Mouse (Mus musculus) thymus, adult 2 months (tissue): ENCODE results near the gene Nceh1. TPM values are rescaled to one million over a fixed set of nuclear protein-coding genes. Genes with fewer than 3 reads are reported as not detected.

ENCODE experiments used
- DNase-seq: peaks from one replicate; pipeline ENCODE4 v3.0.0; 2021
- H3K27ac ChIP-seq: fragments of 200-500 bp; 2 replicates; pipeline ENCODE4 v1.5.1; 2012; ENCODE audit warnings: low read length, control low read depth; ENCODE audit not compliant: control insufficient read depth, insufficient read depth
- H3K27me3 ChIP-seq: fragments of 200-500 bp; 2 replicates; pipeline ENCODE4 v1.6.1; 2012; ENCODE audit warnings: mild to moderate bottlenecking, low read length, moderate library complexity, mixed read lengths; ENCODE audit not compliant: control insufficient read depth, insufficient read depth
- H3K36me3 ChIP-seq: fragments of 200-500 bp; 2 replicates; pipeline ENCODE4 v1.6.1; 2012; ENCODE audit warnings: mild to moderate bottlenecking, low read length, moderate library complexity; ENCODE audit not compliant: control insufficient read depth, insufficient read depth
- H3K4me1 ChIP-seq: fragments of 200-500 bp; replicated peaks from 2 replicates; pipeline ENCODE4 v1.6.1; 2012; ENCODE audit warnings: low read length; ENCODE audit not compliant: control insufficient read depth, insufficient read depth
- H3K4me3 ChIP-seq: fragments of 200-500 bp; 2 replicates; pipeline ENCODE4 v1.5.1; 2012; ENCODE audit warnings: mild to moderate bottlenecking, low read length, control low read depth, moderate library complexity; ENCODE audit not compliant: control insufficient read depth, insufficient read depth
- CTCF ChIP-seq: fragments of 200-500 bp; IDR thresholded peaks from 2 replicates; pipeline ENCODE4 v1.5.1; 2012; ENCODE audit warnings: mild to moderate bottlenecking, control low read depth, low read length, moderate library complexity, borderline replicate concordance; ENCODE audit not compliant: control insufficient read depth, poor library complexity, insufficient read depth; ENCODE audit errors: extremely low read depth
- POLR2A ChIP-seq: fragments of 200-500 bp; IDR thresholded peaks from 2 replicates; pipeline ENCODE4 v1.6.1; 2012; ENCODE audit warnings: mild to moderate bottlenecking, low read length, control low read depth, moderate library complexity; ENCODE audit not compliant: control insufficient read depth, poor library complexity, insufficient read depth; ENCODE audit errors: extremely low read depth
- WGBS: fragments of 180-500 bp; shearing (Covaris S2); methylation state at CpG from one replicate; pipeline ENCODE4 v1.1.7; 2018; 5-methylcytosine and 5-hydroxymethylcytosine counted together
- polyA plus RNA-seq: library from polyadenylated mRNA; depleted of rRNA; stranded (reverse); fragments of >200 nt; gene quantifications from 2 replicates; pipeline ENCODE4 v1.2.3, GENCODE M21; 2012

Nceh1 gene
- polyA plus RNA-seq, 1 experiment: 40.5 TPM

DNA sequence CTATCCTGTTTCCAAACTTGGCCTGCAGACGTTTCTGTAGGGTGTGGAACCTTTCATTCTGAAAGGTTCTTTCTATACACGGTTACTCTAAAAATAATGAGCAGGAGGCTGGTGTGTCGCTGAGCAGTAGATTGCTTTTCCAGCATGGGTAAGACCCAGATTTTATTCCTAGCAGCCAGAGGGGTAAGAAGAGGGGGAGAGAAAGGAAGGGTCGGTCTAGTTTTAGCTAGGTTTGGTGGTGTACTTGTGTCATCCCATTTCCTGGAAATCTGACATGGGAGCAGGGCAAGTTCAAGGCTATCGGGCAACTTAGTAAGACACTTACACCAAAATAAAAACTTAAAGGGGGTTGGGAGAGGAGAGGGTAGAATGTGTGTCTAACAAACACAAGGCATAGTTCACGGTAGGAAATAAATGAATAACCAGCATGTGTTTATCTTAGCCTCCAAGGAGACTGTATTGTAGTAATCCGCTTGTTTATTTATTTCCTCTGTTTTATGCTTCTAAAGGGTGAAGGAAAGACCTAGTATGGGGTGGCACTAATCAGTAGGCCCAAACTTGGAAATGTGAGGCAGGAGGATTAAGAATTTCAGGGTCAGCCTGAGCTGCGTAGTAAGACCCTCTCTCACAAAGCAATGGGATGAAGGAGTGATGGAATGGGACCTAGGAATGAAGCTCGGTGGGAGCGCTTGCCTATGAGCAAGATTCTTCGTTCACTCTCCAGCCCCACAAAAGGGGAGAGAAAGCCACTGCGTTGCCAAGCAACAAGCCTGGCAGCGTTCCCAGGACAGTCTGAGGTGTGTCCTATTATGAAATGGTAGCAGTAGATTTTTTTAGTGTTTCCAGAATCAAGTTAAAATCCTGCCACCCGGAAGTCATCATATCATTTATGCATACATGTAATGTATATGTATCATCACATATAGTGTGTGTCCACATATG lies 6.8 kb downstream of the Nceh1 start:
- Histone ChIP-seq H3K27me3 (no peaks in the 10 kb centered on the region), H3K36me3 (no peaks in the 10 kb centered on the region), H3K27ac (no peak overlapping the region), H3K4me1 (peaks cover 14% of the 10 kb centered on the region), H3K4me3 (no peak overlapping the region)
- no peak for DNase-seq
- TF ChIP-seq CTCF (no peak), POLR2A (no peak)
- 80% methylated on average over 14 of the region's 14 CpGs for WGBS

DNA sequence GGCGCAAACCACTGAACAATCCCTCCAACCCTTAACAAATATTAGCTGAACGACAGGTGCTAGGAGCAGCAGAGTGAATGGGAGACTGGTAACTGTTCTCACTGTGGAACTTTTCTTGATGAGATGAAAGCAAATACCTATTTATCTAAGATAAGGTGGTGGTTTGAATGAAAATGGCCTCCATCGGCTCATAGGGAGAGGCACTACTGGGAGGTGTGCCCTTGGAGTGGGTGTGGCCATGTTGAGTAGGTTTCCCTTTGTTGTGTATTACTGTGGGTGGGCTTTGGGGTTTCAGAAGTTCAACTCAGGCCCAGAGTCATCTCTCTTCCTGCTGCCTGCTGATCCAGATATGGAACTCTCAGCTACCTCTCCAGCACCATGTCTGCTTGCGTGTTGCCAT lies 8.1 kb downstream of the Nceh1 start:
- Histone ChIP-seq H3K4me1 (peaks cover 14% of the 10 kb centered on the region), H3K27me3 (no peaks in the 10 kb centered on the region), H3K36me3 (no peaks in the 10 kb centered on the region), H3K4me3 (no peak overlapping the region), H3K27ac (no peak overlapping the region)
- WGBS: 97% methylated on average over 4 of the region's 4 CpGs
- TF ChIP-seq CTCF (no peak), POLR2A (no peak)
- DNase-seq: no peak

DNA sequence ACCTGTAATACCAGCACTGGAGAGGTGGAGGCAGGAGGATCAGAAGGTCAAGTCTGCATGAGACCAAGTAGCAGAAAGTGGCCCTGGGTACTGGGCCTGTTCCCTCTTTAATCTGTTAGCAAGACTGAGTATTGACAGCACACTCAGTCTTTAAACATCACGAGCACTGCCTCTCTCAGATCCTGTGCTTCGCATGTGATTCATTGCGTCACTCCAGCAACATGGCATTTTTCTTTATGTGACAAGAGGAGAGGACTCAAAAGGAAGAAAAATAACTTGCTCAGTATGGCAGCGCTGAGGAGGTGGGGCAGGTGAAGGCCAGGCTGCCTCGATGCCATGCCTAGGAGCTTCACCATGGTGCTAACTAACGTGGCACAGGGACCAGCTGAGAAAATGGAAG lies 9.1 kb downstream of the Nceh1 start:
- no peaks in the 10 kb centered on the region for H3K36me3 ChIP-seq
- no peak overlapping the region for H3K4me3 ChIP-seq
- no peaks in the 10 kb centered on the region for H3K27me3 ChIP-seq
- 75% methylated on average over 6 of the region's 6 CpGs for WGBS
- TF ChIP-seq POLR2A: no peak
- TF ChIP-seq CTCF: no peak
- H3K4me1 ChIP-seq: peaks cover 14% of the 10 kb centered on the region
- H3K27ac ChIP-seq: no peak overlapping the region
- no peak for DNase-seq

DNA sequence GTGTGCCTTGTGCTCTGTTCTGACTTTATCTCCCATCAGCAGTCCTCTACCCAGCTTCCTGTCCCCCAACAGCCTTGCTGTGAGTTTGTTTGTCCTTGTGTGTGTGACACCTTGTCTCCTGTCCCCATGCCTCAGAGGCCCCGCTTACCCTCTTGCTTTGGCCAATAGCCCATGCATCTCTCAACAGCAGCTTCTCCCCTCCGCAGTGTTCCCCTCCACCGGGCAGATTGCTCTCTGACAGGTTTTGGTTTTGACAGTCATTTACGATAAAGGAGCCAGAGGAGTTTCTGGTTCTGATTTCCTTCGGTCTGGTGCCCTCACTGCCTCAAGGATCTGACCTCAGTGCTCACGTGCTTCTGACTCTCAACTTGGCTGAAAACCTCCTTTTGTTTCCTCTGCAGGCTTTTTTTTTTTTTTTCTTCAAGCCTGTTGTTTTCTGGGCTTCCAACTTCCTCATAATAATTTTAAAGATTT lies 11.1 kb downstream of the Nceh1 start:
- Histone ChIP-seq H3K4me1 (peaks cover 17% of the 10 kb centered on the region), H3K36me3 (no peaks in the 10 kb centered on the region), H3K27ac (peak overlapping the region; percentile 48; the same call in 1 of the 2 replicates), H3K27me3 (no peaks in the 10 kb centered on the region), H3K4me3 (no peak overlapping the region)
- no peak for TF ChIP-seq CTCF
- no peak for TF ChIP-seq POLR2A
- DNase-seq: peak; percentile 13
- WGBS: 14% methylated on average over 6 of the region's 6 CpGs

DNA sequence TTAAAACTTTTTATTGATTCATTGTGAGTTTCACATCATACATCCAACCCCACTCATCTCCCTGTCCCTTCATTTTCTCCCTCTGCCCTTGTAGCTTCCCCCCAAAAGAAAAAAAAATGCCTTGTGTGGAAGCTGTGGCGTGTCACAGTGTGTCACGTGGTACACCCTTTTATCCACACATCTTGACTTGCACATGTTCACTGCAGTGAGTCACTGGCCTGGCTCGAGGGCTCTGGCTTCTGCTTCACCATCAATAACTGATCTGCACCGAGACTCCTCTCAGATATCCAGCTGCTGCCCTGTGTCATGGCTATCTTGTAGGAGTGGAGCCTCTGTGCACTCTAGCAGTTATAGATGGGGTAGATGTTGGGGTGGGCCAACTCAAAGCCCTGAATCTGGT lies 12.4 kb downstream of the Nceh1 start:
- TF ChIP-seq CTCF: no peak
- no peak for TF ChIP-seq POLR2A
- no peaks in the 10 kb centered on the region for H3K36me3 ChIP-seq
- 70% methylated on average over 4 of the region's 4 CpGs for WGBS
- no peak overlapping the region for H3K27ac ChIP-seq
- H3K27me3 ChIP-seq: no peaks in the 10 kb centered on the region
- no peak for DNase-seq
- H3K4me1 ChIP-seq: peaks cover 17% of the 10 kb centered on the region
- H3K4me3 ChIP-seq: no peak overlapping the region

DNA sequence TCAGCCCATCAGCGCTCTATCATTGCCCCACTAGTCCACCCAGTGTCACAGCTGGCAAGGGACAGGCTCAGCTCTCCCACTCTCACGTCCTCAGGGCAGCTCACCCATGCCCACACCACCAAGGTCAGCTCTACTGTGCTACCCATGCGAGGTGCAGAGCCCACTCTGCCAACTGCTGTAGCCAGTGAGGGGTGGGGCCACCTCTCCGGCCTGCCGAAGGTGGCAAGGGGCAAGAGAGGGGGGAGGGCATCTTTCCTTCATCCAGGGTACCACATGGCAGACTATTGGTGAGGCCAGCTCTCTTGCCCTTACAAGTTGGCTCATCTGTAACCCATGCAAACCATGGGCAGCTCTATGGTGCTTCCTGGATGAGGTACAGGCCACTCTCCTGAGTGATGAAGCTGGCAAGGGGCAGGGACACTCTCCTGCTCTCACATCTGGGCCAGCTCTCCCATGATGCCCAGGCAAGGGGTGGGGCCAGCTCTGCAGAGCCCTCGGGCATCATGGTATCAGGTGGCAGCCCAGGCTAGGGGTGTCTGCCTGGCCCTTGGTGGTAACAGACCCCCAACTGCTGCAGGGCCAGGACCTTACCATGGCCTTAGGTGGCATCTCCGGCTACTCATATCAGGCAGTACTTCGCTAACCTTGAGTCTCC lies 12.9 kb downstream of the Nceh1 start:
- DNase-seq: no peak
- H3K36me3 ChIP-seq: no peaks in the 10 kb centered on the region
- WGBS: 93% methylated on average over 8 of the region's 8 CpGs
- no peak overlapping the region for H3K4me3 ChIP-seq
- H3K27me3 ChIP-seq: no peaks in the 10 kb centered on the region
- TF ChIP-seq CTCF: no peak
- TF ChIP-seq POLR2A: no peak
- peaks cover 17% of the 10 kb centered on the region for H3K4me1 ChIP-seq
- no peak overlapping the region for H3K27ac ChIP-seq
